Mouse (Mus musculus) heart, postnatal 14 days (tissue): ENCODE measurements at regions not wholly inside any gene's neighbourhood (a gene's known extent, or its start where the extent isn't known, plus 50 kb on each side); places are given as distances from the start of the nearest gene placed in this dataset.

ENCODE experiments used
- DNase-seq, 2 experiments: peaks; one replicate each; pipeline ENCODE4 v3.0.0; 2021 to 2022
- intact Hi-C: fragments of 180-260 bp; cut with DNase I; formaldehyde crosslinking; loops from one replicate; pipeline ENCODE4 v1.15.1; 2025

- intact Hi-C loops: no loop called here
- no peak for DNase-seq
Measured at GRCm38 (mm10) chr2:92544364-92545151, 54.9 kb upstream of the Chst1 start.

- DNase-seq: no peak
- intact Hi-C loops: no loop called here
Measured at GRCm38 (mm10) chr2:92540841-92541240, 58.7 kb upstream of the Chst1 start.

GRCm38 (mm10) chr2:92531996-92532395 is 67.5 kb upstream of the Chst1 start:
- intact Hi-C loops: no loop called here
- no peak for DNase-seq

- intact Hi-C loops: no loop called here
- DNase-seq: no peak
Measured at GRCm38 (mm10) chr2:92530677-92531076, 68.8 kb upstream of the Chst1 start.

- intact Hi-C loops: no loop called here
- no peak for DNase-seq
Measured at GRCm38 (mm10) chr2:92529670-92530322, 69.5 kb upstream of the Slc35c1 start.

GRCm38 (mm10) chr2:92529071-92529641 is 68.8 kb upstream of the Slc35c1 start:
- DNase-seq: peak; percentile 82 to 84
- intact Hi-C loops: no loop called here

GRCm38 (mm10) chr2:92528119-92528830 is 67.9 kb upstream of the Slc35c1 start:
- intact Hi-C loops: no loop called here
- DNase-seq: no peak

GRCm38 (mm10) chr2:92526676-92527395 is 66.5 kb upstream of the Slc35c1 start:
- no peak for DNase-seq
- intact Hi-C loops: no loop called here

- DNase-seq: no peak
- intact Hi-C loops: no loop called here
Measured at GRCm38 (mm10) chr2:92525628-92526027, 65.3 kb upstream of the Slc35c1 start.

- intact Hi-C loops: no loop called here
- DNase-seq: no peak
Measured at GRCm38 (mm10) chr2:92525062-92525623, 64.8 kb upstream of the Slc35c1 start.

GRCm38 (mm10) chr2:92524346-92524905 is 64.1 kb upstream of the Slc35c1 start:
- intact Hi-C loops: no loop called here
- DNase-seq: no peak

GRCm38 (mm10) chr2:92523321-92523895 is 63.1 kb upstream of the Slc35c1 start:
- intact Hi-C loops: no loop called here
- DNase-seq: no peak

GRCm38 (mm10) chr2:92521527-92521926 is 61.2 kb upstream of the Slc35c1 start:
- no peak for DNase-seq
- intact Hi-C loops: no loop called here

- DNase-seq: no peak
- intact Hi-C loops: no loop called here
Measured at GRCm38 (mm10) chr2:92519396-92519795, 59.1 kb upstream of the Slc35c1 start.

- intact Hi-C loops: no loop called here
- no peak for DNase-seq
Measured at GRCm38 (mm10) chr2:92518891-92519290, 58.6 kb upstream of the Slc35c1 start.

GRCm38 (mm10) chr2:92514961-92515360 is 54.6 kb upstream of the Slc35c1 start:
- intact Hi-C loops: no loop called here
- DNase-seq: no peak

GRCm38 (mm10) chr2:92511771-92512744 is 51.7 kb upstream of the Slc35c1 start:
- DNase-seq: peak in 1 of 2 experiments; percentile 1
- intact Hi-C loops: no loop called here
